Mouse (Mus musculus): Measurements from ENCODE around the gene Nck2. TPM values are rescaled to one million over a fixed set of nuclear protein-coding genes. Genes with fewer than 3 reads are reported as not detected.
A peak's percentile ranks its signal among the peaks of the same experiment; 100 is the strongest.

The Nck2 gene
- polyA plus RNA-seq, 1 experiment, result 19.1 TPM

DNA sequence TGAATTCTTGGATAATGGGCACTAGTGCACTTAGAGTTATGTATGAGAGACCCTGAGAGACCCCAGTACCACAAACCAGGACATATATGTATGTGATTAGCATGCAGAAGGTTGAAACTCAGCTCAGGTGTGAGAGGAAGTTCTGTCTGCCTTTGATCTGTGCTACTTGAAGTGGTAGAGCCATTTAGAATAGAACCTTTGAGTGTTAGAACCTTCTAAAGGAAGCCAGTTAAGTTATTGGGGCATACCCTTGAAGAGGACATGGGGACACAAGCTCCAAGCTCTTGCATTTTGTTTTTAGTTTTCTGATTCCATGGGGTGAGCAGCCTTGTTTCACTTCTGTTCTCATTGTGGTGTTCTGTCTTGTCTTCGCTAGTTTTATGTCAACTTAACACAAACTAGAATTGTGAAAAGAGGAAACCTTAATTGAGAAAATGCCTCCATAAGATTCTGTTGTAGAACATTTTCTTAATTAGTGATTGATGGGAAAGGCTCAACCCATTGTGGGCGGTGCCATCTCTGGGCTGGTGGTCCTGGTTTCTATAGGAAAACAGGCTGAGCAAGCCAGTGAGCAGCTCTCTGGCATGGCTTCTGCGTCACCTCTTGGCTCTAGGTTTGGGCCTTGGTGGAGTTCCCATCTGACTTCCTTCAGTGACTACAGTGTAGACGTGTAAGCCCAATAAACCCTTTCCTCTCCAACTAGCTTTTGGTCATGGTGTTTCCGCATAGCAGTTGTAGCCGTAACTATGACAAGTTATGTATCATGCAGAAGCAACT is 57.0 kb downstream of the Nck2 start:
- no peaks in the 10 kb centered on the region for H3K27me3 ChIP-seq (replicated peaks; ENCODE audit: control insufficient read depth, insufficient read depth, low read length)
- no peak overlapping the region for H3K27ac ChIP-seq (ENCODE audit: insufficient read depth, low read depth, low read length)
- TF ChIP-seq POLR2A (IDR thresholded peaks at IDR 0.05; ENCODE audit: low read depth, low read length) (no peak), CTCF (conservative IDR thresholded peaks at IDR 0.05; ENCODE audit: insufficient read depth, insufficient read length, low read depth, low read length) (no peak)
- peaks cover 24% of the 10 kb centered on the region for H3K4me1 ChIP-seq (ENCODE audit: control insufficient read depth, insufficient read depth, low read length)
- no peaks in the 10 kb centered on the region for H3K36me3 ChIP-seq (ENCODE audit: control insufficient read depth, insufficient read depth, low read length)
- no peak overlapping the region for H3K4me3 ChIP-seq (ENCODE audit: insufficient read depth, low read depth, low read length)
- whole genome bisulfite sequencing, result 82% methylated on average over 6 of the region's 6 CpGs
- DNase-seq, result no peak

DNA sequence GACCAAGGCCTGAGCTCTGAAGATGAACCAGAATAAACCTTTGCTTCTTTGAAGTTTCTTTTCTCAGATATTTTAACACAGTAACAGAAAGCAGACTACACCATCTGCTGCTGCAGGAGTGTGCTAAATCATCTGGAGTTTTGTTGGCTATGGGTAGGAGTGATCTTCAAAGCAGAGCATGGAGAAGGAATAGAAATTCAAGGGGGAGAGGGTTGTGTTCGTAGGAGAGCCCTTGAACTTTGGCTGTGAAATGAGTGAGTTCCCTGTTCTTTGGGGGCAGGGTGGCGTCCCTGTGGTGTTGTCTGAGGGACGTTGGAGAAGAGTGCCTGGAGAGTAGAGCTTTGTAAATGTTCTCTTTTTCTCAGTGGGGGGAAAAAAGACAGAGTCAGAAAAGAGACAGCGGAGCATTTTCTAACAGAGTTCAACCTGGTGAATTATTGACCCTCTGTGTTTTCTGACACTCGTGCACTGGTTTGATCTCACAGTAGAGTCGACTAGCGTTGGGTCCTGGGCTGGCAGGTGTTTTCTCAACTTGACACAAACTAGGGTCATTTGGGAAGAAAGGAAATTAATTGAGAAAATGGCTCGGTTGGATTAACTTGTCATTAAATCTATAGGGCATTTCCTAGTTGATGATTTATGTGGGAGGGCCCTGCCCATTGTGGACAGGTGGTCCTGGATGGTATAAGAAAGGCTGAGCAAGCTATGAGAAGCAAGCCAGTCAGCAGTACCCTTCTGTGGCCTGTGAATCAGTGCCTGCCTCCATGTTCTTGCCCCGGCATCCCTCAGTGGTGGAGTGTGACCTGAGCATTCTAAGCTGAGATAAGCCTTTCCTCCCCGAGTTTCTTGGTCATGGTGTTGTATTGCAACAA is 57.8 kb downstream of the Nck2 start:
- Histone ChIP-seq H3K4me1 (ENCODE audit: control insufficient read depth, insufficient read depth, low read length) (peaks cover 27% of the 10 kb centered on the region), H3K27ac (ENCODE audit: insufficient read depth, low read depth, low read length) (no peak overlapping the region)

DNA sequence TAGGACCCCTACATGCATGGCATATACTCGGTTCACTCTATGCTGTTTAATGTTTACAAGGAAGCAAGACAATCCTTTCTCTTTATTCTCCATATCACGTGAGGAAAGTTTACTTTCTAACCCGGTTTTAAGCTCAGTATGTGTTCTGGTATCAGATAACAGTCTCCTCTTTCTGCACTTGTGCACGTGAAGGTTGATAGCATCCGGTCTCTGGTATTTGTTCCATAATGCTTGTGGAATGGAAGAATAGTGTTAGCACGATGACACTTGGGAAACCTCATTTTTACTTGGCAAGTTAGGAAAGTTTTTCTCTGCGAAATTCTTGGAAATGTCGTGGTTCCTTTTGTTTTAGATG is 58.4 kb downstream of the Nck2 start:
- DNase-seq, result no peak
- Histone ChIP-seq H3K4me3 (ENCODE audit: insufficient read depth, low read depth, low read length) (no peak overlapping the region), H3K4me1 (ENCODE audit: control insufficient read depth, insufficient read depth, low read length) (peaks cover 27% of the 10 kb centered on the region), H3K36me3 (ENCODE audit: control insufficient read depth, insufficient read depth, low read length) (no peaks in the 10 kb centered on the region), H3K27ac (ENCODE audit: insufficient read depth, low read depth, low read length) (no peak overlapping the region), H3K27me3 (replicated peaks; ENCODE audit: control insufficient read depth, insufficient read depth, low read length) (no peaks in the 10 kb centered on the region)
- TF ChIP-seq CTCF (conservative IDR thresholded peaks at IDR 0.05; ENCODE audit: insufficient read depth, insufficient read length, low read depth, low read length), result no peak
- TF ChIP-seq POLR2A (IDR thresholded peaks at IDR 0.05; ENCODE audit: low read depth, low read length), result no peak
- 35% methylated on average over 8 of the region's 8 CpGs for WGBS

More for the DNA sequence above, 57.8 kb downstream of the Nck2 start:
- Histone ChIP-seq H3K4me3 (ENCODE audit: insufficient read depth, low read depth, low read length) (no peak overlapping the region), H3K27me3 (replicated peaks; ENCODE audit: control insufficient read depth, insufficient read depth, low read length) (no peaks in the 10 kb centered on the region), H3K36me3 (ENCODE audit: control insufficient read depth, insufficient read depth, low read length) (no peaks in the 10 kb centered on the region)
- WGBS, result 40% methylated on average over 10 of the region's 10 CpGs
- TF ChIP-seq POLR2A (IDR thresholded peaks at IDR 0.05; ENCODE audit: low read depth, low read length), result no peak
- no peak for TF ChIP-seq CTCF (conservative IDR thresholded peaks at IDR 0.05; ENCODE audit: insufficient read depth, insufficient read length, low read depth, low read length)
- peak; percentile 74 for DNase-seq

DNA sequence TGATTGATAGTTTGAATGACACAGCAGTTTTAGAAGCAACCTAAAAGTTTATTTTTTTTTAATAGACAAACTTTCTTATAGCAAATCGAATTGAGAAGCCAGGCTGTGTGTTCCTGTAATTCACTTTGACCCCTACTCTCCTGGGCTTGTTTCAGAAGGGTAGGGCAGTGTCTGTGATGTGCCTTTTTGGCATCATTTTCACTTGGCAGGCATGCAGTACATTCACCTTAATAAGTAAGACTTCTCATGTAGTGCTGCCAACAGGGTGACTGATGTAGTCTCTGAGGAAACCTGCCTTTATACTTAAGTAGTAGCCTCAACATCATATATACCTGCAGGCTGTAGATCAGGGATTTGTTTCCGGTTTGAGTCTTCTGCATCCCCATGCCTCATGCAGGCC is 58.9 kb downstream of the Nck2 start:
- no peak overlapping the region for H3K4me3 ChIP-seq (ENCODE audit: insufficient read depth, low read depth, low read length)
- H3K27me3 ChIP-seq (replicated peaks; ENCODE audit: control insufficient read depth, insufficient read depth, low read length), result no peaks in the 10 kb centered on the region
- H3K4me1 ChIP-seq (ENCODE audit: control insufficient read depth, insufficient read depth, low read length), result peaks cover 27% of the 10 kb centered on the region
- TF ChIP-seq CTCF (conservative IDR thresholded peaks at IDR 0.05; ENCODE audit: insufficient read depth, insufficient read length, low read depth, low read length) (no peak), POLR2A (IDR thresholded peaks at IDR 0.05; ENCODE audit: low read depth, low read length) (no peak)
- no peaks in the 10 kb centered on the region for H3K36me3 ChIP-seq (ENCODE audit: control insufficient read depth, insufficient read depth, low read length)
- peak; percentile 65 for DNase-seq
- no peak overlapping the region for H3K27ac ChIP-seq (ENCODE audit: insufficient read depth, low read depth, low read length)
- WGBS, result 55% methylated on average over 2 of the region's 2 CpGs

DNA sequence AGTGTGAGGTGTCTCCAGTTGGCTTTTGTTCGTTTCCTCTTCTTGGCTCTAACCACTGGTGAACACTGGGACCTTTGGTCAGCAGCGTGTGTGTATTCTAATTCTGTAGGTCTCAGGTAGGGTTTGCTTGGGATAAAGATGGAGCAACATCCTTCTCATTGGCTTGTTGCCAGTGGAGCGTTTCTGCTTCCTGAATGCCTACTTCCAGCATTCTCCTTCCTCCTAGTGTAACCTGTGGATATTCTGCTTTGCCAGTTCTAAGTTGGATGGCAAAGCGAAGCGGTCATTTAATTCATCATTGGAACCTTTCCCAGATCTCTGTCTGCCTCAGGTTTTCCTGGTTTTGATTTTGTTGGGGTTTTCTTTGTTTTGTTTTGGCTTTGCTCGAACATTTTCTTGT is 59.3 kb downstream of the Nck2 start:
- H3K27me3 ChIP-seq (replicated peaks; ENCODE audit: control insufficient read depth, insufficient read depth, low read length), result no peaks in the 10 kb centered on the region
- DNase-seq, result no peak
- H3K27ac ChIP-seq (ENCODE audit: insufficient read depth, low read depth, low read length), result no peak overlapping the region
- H3K4me1 ChIP-seq (ENCODE audit: control insufficient read depth, insufficient read depth, low read length), result peaks cover 27% of the 10 kb centered on the region
- H3K36me3 ChIP-seq (ENCODE audit: control insufficient read depth, insufficient read depth, low read length), result no peaks in the 10 kb centered on the region
- WGBS, result 40% methylated on average over 6 of the region's 6 CpGs
- TF ChIP-seq POLR2A (IDR thresholded peaks at IDR 0.05; ENCODE audit: low read depth, low read length), result no peak
- no peak overlapping the region for H3K4me3 ChIP-seq (ENCODE audit: insufficient read depth, low read depth, low read length)

DNA sequence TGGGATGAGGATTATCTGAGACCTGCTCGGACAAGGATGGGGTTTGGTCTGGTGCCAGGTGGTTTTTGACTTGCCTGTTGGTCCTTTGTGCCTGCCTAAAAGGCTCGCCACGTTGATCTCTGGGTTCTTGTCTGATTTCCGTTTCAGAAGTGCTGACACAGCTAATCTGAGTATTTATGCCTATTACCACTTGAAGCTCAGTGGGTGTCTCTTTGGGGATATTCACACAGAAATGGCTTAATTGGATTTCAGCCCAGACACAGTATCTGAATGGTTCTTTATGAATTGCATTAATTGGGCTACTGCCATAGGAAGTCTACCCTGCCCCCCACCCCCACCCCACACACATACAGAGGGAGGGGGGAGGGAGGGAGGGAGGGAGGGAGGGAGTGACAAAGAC is 59.9 kb downstream of the Nck2 start:
- TF ChIP-seq POLR2A (IDR thresholded peaks at IDR 0.05; ENCODE audit: low read depth, low read length) (no peak), CTCF (conservative IDR thresholded peaks at IDR 0.05; ENCODE audit: insufficient read depth, insufficient read length, low read depth, low read length) (no peak)
- Histone ChIP-seq H3K27ac (ENCODE audit: insufficient read depth, low read depth, low read length) (no peak overlapping the region), H3K4me1 (ENCODE audit: control insufficient read depth, insufficient read depth, low read length) (peaks cover 27% of the 10 kb centered on the region), H3K4me3 (ENCODE audit: insufficient read depth, low read depth, low read length) (no peak overlapping the region), H3K27me3 (replicated peaks; ENCODE audit: control insufficient read depth, insufficient read depth, low read length) (no peaks in the 10 kb centered on the region), H3K36me3 (ENCODE audit: control insufficient read depth, insufficient read depth, low read length) (no peaks in the 10 kb centered on the region)
- DNase-seq, result no peak
- 38% methylated on average over 4 of the region's 4 CpGs for WGBS

DNA sequence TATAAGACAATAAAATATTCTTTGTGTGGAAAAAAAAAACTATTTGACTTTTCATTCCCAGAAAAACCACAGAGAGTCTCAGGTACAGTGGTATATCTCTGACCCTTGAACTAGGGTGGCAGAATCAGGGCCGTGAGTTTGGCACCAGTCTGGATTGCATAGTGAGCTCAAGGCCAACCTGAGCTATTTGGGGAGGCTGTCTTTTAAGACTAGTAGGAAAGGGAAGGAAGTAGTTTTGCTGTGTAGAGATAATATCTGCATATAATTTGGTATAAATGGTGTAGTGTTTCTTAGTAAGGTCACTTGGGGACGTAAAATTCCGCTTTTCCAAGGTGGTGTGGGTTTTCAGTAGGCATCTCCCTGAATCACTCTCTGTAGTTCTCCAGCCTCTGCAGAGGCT is 62.3 kb downstream of the Nck2 start:
- no peak overlapping the region for H3K4me3 ChIP-seq (ENCODE audit: insufficient read depth, low read depth, low read length)
- WGBS, result 56% methylated on average over 3 of the region's 3 CpGs
- no peaks in the 10 kb centered on the region for H3K27me3 ChIP-seq (replicated peaks; ENCODE audit: control insufficient read depth, insufficient read depth, low read length)
- no peak for DNase-seq
- peaks cover 20% of the 10 kb centered on the region for H3K4me1 ChIP-seq (ENCODE audit: control insufficient read depth, insufficient read depth, low read length)
- no peak overlapping the region for H3K27ac ChIP-seq (ENCODE audit: insufficient read depth, low read depth, low read length)
- TF ChIP-seq POLR2A (IDR thresholded peaks at IDR 0.05; ENCODE audit: low read depth, low read length), result no peak
- TF ChIP-seq CTCF (conservative IDR thresholded peaks at IDR 0.05; ENCODE audit: insufficient read depth, insufficient read length, low read depth, low read length), result no peak
- H3K36me3 ChIP-seq (ENCODE audit: control insufficient read depth, insufficient read depth, low read length), result no peaks in the 10 kb centered on the region

All from kidney, adult 2 months (tissue).